Mouse (Mus musculus) right cerebral cortex, postnatal 10 days (tissue): Measurements from ENCODE around the gene Atg101.

Source experiments
- DNase-seq, 2 experiments: peaks; one replicate each; pipeline ENCODE4 v3.0.0; 2021; ENCODE audit warnings: low spot score in 2 of 2

Atg101 gene

GRCm38 (mm10) chr15:101253886-101254795 is 29.9 kb upstream of the Atg101 start, which contains the start of gene Nr4a1:
Nr4a1 (plus strand) TSS chr15:101254269.
- peak; percentile 89 to 90 for DNase-seq

DNA sequence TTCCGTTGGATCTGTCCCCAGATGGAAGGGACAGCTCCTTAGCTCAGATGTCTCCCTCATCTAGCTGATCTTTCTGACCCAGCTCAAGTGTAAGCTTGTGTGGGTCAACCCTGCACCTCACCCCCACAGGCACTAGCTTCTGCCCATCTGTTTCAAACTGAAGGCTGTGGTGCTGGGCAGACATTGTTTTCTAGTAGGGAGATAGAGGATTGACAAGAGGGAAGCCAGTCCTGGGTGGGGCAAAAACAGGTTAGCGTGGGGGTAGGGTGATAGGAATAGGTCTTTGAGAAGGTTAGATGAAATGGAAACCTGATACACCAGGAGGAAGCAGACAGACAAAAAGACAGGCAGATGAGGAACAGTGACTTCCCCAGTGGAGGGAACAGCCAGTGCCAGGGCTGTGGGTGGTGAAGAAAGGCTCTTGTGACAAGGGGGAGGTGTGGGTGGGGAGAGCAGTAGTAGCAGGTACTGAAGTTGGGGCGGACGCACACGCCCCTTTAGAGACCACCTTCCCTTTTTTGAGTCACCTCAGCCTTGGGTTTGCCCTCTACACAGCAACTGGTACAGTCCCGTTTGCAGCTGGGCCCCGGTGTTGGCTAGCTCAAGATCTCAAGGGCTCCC is 28.1 kb upstream of the Atg101 start:
- no peak for DNase-seq

DNA sequence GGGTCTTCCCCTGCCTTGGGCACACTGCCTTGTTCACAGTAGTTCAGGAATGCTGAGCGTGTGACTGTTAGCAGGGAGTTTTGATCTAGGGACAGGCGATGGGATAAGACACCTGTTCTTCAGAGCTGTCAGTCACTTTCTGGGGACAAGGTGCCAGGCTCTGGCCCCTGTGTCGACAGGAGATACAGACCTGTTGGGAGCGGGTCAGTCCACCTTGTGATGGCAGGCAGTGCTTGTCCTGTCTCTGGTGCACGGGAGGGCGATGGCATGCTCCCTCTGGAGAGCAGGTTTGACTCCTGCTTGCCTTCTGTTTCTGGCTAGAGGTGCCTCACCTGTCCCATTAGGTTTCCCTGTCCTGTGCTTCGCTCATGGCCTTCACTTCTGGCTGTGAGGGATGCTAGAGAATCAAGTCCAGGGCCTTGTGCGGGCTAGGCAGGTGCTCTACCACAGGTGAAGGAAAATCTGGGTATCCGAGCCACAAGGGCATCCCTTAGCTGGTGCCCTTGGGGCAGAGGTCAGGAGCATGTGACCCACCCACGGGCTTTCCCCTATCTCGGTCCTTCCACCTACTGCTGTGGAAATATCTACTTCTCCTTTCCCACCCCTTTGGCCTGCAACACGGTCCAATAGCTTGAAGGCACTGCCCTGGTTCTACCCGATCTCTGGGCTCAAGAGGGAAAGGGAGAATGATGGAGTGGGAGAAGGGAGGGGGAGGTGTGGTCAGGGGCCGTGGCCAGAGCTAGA is 27.4 kb upstream of the Atg101 start:
- DNase-seq: no peak

GRCm38 (mm10) chr15:101258420-101258819 is 25.7 kb upstream of the Atg101 start:
- no peak for DNase-seq

- DNase-seq: no peak
Measured at GRCm38 (mm10) chr15:101259922-101260321, 24.1 kb upstream of the Atg101 start.

DNA sequence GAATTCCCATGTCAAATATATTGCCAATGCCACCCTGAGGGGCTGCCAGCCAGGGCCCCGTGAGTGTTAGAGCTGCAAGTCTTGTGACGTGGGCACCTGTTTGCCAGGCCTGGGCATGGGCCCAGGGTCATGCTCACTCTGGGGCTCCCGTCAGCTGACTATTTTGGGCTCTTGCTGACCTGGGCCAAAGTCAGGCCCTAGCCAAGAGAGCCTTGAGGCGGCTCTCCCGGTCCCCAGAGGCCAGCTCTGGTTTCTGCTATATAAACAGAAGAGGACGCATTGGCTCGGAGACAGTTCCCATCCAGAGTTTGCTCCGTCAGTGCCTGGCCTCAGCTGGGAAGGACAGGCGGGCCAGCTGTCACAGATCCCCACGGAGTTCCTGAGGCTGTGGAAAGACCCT is 23.7 kb upstream of the Atg101 start:
- DNase-seq: no peak

DNA sequence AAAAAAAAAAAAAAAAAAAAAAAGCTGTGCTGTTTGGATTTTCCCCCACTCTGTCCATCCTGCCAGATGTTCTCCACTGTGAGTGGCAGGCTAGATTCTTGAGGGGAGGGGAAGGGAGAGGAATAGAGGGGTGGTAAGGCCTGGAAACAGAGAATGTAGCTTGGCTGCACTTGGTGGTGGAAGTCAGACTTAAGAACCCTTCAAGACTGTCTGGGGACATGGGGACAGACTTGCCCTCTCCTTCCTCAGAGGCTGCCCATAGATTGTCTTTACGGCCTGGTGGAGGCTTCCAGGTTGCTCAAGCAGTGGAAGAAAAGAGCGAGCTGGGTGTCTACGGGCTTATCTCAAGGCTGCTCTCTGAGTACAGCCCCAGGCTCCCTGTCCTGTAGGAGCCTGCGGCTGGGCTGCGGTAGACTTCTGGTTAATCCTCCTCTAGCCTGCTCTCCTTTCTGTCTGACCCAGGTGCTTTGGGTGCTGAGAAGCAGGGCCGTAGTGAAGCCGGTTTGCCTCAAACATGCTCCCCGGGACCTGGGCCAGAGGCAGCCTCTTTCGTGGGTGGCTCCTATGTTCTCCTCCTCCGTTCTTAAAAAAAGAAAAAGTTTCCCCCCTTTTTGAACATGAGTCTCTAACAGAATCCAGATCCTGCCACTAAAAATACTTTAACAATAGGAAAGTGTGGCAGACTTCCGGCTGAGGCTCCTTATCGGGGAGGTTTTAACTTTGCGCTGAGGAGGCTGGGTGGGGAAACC is 23.0 kb upstream of the Atg101 start:
- no peak for DNase-seq

DNA sequence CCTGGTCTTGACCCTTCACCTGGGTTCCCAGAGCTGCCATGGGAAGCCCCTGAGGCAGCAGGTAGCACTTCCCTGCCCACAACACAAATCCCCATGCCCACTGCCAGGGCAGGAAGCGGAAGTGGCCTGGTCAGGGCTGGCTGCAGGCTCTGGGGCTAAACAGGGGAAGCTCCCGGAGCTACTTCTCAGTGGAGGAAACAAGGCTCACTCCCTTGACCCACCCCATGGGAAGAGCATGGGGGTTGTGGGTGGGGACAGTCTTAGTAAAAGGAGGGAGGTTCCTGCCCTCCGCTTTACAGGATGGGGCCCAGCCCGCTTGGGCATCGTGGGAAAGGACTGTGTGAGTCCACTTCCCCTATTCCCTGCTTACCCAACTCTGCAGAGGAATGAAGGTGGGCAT is 21.6 kb upstream of the Atg101 start:
- no peak for DNase-seq

DNA sequence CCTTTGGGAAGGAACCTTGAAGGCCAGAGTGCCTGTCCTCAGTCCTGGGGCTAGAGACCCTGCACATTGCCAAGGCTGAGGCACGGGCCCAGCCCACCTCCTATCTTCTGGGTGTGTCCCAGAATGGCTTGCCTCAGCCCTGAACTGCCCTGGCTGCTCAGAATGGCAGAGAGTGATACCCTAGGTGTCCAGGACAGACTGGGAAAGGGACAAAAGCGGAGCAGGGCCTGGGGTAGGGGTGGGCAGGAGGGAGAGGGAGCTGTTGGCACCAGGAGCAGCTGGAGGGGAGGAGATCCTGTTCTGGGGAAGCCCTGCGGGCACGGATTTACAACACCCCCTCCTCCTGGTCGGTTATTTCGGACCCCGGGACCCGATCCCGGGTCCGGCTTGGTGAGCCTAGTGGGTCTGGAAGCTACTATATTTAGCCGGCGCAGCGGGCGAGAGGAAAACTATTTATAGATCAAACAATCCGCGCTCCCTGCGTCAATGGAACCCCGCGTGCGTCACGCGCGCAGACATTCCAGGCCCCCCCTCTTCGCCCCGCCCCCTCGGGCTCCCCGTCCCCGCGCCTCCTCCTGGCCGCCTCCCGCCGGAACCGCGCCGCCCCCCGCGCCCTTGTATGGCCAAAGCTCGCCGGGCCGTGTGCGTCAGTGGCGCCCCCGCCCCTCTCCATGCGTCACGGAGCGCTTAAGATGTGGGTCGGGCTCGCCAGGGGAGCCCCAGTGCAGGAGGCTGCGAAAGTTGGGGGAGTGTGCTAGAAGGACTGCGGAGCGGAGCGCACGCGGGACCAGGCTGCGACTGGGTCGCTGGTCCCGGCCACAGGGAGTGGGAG is 17.7 kb upstream of the Atg101 start:
- DNase-seq: peak; percentile 95

- no peak for DNase-seq
Measured at GRCm38 (mm10) chr15:101267053-101268032, 16.7 kb upstream of the Atg101 start.

DNA sequence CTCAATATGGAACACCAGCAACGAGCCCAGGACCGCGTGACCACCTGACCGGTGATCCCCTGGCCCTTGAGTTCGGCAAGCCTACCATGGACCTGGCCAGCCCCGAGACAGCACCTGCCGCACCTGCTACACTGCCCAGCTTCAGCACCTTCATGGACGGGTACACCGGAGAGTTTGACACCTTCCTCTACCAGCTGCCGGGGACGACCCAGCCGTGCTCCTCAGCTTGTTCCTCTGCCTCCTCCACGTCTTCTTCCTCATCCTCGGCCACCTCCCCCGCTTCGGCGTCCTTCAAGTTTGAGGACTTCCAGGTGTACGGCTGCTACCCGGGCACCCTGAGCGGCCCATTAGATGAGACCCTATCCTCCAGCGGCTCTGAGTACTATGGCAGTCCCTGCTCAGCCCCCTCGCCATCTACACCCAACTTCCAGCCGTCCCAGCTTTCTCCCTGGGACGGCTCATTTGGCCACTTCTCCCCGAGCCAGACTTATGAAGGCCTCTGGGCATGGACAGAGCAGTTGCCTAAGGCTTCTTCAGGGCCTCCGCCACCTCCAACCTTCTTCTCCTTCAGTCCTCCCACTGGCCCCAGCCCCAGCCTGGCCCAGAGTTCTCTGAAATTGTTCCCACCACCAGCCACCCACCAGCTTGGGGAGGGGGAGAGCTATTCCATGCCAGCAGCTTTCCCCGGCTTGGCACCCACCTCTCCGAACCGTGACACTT is 13.8 kb upstream of the Atg101 start:
- no peak for DNase-seq

DNA sequence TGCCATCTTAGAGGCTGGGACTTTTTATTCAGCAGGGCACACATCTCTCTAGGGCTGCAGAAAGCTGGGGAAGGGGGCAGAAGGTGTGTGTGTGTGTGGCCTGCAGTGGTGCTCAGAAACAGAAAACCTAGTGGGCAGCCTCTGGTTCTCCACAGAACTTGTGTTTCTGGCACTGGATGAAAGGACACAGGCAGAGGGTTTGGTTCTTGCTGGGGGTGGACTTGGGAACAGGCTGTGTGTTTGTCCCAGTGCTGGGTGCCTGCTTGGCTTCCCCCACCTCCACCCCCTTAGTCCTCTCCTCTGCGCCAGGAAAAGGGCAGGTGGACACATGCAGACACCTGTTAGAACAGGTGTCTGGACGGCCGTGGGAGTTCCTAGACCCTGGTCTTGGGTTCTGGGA is 13.0 kb upstream of the Atg101 start:
- no peak for DNase-seq

GRCm38 (mm10) chr15:101271513-101271912 is 12.6 kb upstream of the Atg101 start:
- peak in 1 of 2 experiments; percentile 62 for DNase-seq

DNA sequence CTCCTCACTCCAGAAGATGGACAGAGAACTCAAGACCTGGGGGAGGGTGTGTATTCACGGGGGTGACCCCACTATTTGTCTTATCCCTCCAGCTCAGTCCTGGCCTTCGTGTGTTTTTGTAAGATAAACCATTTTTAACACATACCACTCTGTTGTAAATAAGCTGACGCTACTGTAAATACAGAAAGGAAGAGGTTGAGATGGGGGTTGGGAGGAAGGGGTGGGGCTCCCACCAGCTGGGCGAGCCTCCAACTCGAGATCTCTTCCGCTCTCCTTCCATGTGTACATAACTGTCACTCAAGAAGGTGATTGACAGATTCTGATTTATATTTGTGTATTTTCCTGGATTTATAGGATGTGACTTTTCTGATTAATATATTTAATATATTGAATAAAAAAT is 9.7 kb upstream of the Atg101 start:
- no peak for DNase-seq

DNA sequence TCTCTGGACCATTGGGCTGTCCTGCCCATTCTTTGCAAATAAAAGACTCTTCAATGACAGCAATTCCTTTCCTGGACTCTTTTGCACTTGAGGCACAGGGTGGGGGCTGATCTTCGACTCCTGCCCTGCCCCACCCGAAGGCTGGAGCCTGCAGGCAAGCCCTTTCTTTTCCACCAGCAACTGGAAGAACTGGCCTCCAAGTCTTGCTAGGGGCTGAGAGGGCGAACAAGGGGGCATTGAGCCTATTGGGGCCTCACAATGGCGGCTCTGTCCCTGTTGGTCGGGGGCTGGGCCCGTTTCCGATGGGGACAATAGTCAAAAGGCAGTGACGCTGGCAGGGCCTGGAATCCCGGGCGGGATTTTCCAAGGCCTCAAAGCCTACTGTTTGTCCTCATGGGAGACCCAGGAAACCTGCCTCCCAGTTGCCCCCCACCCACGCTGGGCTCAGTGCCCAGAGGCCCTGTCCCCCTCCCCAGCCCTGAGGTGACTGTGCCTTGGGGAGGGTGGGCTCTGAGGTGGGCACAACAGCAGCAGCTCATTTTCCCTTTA is 6.6 kb upstream of the Atg101 start:
- peak; percentile 78 for DNase-seq

DNA sequence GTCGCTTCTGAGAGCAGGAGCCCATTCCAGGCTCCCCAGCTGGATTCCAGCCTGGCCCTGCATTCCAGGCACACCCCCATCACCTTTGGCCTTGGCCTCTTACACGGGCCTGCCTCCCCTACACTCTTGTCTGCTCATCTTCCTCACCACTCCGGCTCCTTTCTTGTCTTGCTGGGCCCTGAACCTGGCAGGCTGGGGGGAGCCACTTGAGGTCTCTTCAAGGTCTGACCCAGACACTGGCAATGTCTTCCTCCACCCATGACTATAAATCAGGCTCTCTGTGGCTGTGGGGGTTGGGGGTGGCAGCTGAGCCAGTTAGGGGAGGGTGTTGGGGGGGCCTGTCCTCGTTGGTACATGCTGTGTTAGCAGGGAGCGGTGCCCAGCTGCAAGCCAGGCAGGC is 5.5 kb upstream of the Atg101 start:
- no peak for DNase-seq

- no peak for DNase-seq
Measured at GRCm38 (mm10) chr15:101279430-101279999, 4.6 kb upstream of the Atg101 start.

DNA sequence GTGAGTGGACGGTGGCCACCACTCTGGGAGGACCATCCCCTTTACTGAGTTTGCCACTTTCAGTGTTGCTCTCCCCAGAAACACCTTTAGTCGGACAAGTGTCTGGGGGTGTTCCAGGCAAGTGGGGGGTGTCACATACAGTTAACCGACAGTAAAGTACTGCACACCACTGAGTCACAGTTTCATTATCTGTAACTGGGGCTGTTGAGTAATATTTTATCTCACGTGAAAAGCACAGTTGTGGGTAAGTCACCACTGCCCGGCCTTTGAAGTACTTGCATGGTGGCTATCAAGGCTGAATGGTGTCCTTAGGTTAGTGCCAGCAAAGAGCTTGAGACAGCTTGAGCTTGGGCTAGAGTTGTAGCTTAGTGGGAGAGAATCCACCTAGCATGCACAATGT is 1.6 kb upstream of the Atg101 start:
- DNase-seq: no peak
